Mouse (Mus musculus) heart, postnatal 0 days (tissue): ENCODE measurements around the gene Fbxo10.

Source experiments
- CTCF ChIP-seq: IDR thresholded peaks from 2 replicates; pipeline ENCODE4 v1.5.1; 2016; ENCODE audit warnings: antibody characterized with exemption, control low read depth, low read depth
- EP300 ChIP-seq: IDR thresholded peaks from 2 replicates; pipeline ENCODE4 v1.6.1; 2016; ENCODE audit warnings: antibody characterized with exemption, low read depth

- TF ChIP-seq CTCF (no peak), EP300 (no peak)
Measured at GRCm38 (mm10) chr4:45018452-45018980, 65.9 kb downstream of the Fbxo10 start, which contains the start of gene Polr1e.
